Mouse (Mus musculus): Measurements from ENCODE around the gene Defb36.

GRCm38 (mm10) chr2:152580107-152580506 lies 24.0 kb upstream of the Defb36 start, which contains the start of gene Defb19:
- no peak for TF ChIP-seq GATA1 (IDR thresholded peaks at IDR 0.05; ENCODE audit: borderline replicate concordance, low read length)
- TF ChIP-seq FLI1 (IDR thresholded peaks at IDR 0.05; ENCODE audit: low read length) = no peak
